10 mouse cellular contexts compared by ENCODE assay signal in genomic region chr10:37861001-37861400, GRCm38 (mm10).
DNase-seq lines count a peak whose midpoint lies in the region; ATAC-seq lines count a peak whose summit lies in the region.
"Had no signal": no experiment of that assay in that cellular context is flagged by ENCODE, and none has a peak within 500 bp of the region (broad histone marks: within the 10 kb centered on the region; RNA-seq: fewer than 3 reads in every experiment).

No protein-coding gene starts in this region.

- H3K27me3 ChIP-seq in forebrain, embryonic 10.5 days (ENCODE audit: poor library complexity, severe bottlenecking), result no peaks in the 10 kb centered on the region
- no peaks in the 10 kb centered on the region for H3K27me3 ChIP-seq in forebrain, embryonic 13.5 days
- H3K27me3 ChIP-seq in heart, embryonic 16.5 days (ENCODE audit: control insufficient read depth, insufficient read depth, low read length), result no peaks in the 10 kb centered on the region
- no peaks in the 10 kb centered on the region for H3K27me3 ChIP-seq in limb, embryonic 11.5 days (ENCODE audit: control insufficient read depth, insufficient read depth, low read length)
- H3K27me3 ChIP-seq: megakaryocyte, embryonic 14.5 days had no signal

- no peaks in the 10 kb centered on the region for H3K9me3 ChIP-seq in forebrain, embryonic 10.5 days
- no peaks in the 10 kb centered on the region for H3K9me3 ChIP-seq in forebrain, embryonic 13.5 days (replicated peaks)
- H3K9me3 ChIP-seq in heart, embryonic 16.5 days (replicated peaks; ENCODE audit: control insufficient read depth, low read length), result no peaks in the 10 kb centered on the region
- no peaks in the 10 kb centered on the region for H3K9me3 ChIP-seq in limb, embryonic 11.5 days (ENCODE audit: control insufficient read depth, low read length)
- H3K9me3 ChIP-seq: megakaryocyte, embryonic 14.5 days had no signal

- no peak overlapping the region for H3K4me2 ChIP-seq in forebrain, embryonic 13.5 days
- H3K4me2 ChIP-seq in heart, embryonic 16.5 days (ENCODE audit: low read depth, low read length), result no peak overlapping the region
- H3K4me2 ChIP-seq in limb, embryonic 11.5 days (ENCODE audit: low read depth, severe bottlenecking), result no peak overlapping the region

- no peak overlapping the region for H3K9ac ChIP-seq in forebrain, embryonic 13.5 days
- H3K9ac ChIP-seq in heart, embryonic 16.5 days (ENCODE audit: low read length), result no peak overlapping the region
- H3K9ac ChIP-seq in limb, embryonic 11.5 days (ENCODE audit: low read length), result no peak overlapping the region

- ATAC-seq in forebrain, embryonic 13.5 days, result no peak
- ATAC-seq in heart, embryonic 16.5 days (replicated peaks; ENCODE audit: extremely low read depth, insufficient read depth, low FRiP score), result peak; percentile 72
- peak; percentile 68; the same call in 1 of the 2 replicates for ATAC-seq in limb, embryonic 11.5 days (ENCODE audit: insufficient number of reproducible peaks, low FRiP score, low TSS enrichment, low read depth)
- no peak for ATAC-seq in CD4-positive, CD25-positive, alpha-beta regulatory T cell, adult 4 months
- no peak for ATAC-seq in erythroblast, adult 5-6 weeks (replicated peaks; ENCODE audit: low FRiP score, poor library complexity, severe bottlenecking)

- WGBS in forebrain, embryonic 10.5 days, result 64% methylated on average over 4 of the region's 4 CpGs
- WGBS in forebrain, embryonic 13.5 days, result 48% methylated on average over 4 of the region's 4 CpGs
- WGBS in heart, embryonic 16.5 days, result 51% methylated on average over 4 of the region's 4 CpGs
- 43% methylated on average over 4 of the region's 4 CpGs for WGBS in limb, embryonic 11.5 days

- no peaks in the 10 kb centered on the region for H3K36me3 ChIP-seq in forebrain, embryonic 10.5 days (replicated peaks)
- no peaks in the 10 kb centered on the region for H3K36me3 ChIP-seq in forebrain, embryonic 13.5 days (ENCODE audit: poor library complexity, severe bottlenecking)
- no peaks in the 10 kb centered on the region for H3K36me3 ChIP-seq in heart, embryonic 16.5 days (ENCODE audit: control insufficient read depth, insufficient read depth)
- no peaks in the 10 kb centered on the region for H3K36me3 ChIP-seq in limb, embryonic 11.5 days (ENCODE audit: control insufficient read depth, insufficient read depth, low read length)

- H3K4me1 ChIP-seq in forebrain, embryonic 10.5 days, result 0 out of 2 replicates have a peak, but pooled peaks cover 2% of the 10 kb centered on the region
- H3K4me1 ChIP-seq in forebrain, embryonic 13.5 days, result no peaks in the 10 kb centered on the region
- no peaks in the 10 kb centered on the region for H3K4me1 ChIP-seq in heart, embryonic 16.5 days (ENCODE audit: control insufficient read depth, insufficient read depth, low read length)
- H3K4me1 ChIP-seq in limb, embryonic 11.5 days (ENCODE audit: control insufficient read depth, insufficient read depth, low read length), result 0 out of 2 replicates have a peak, but pooled peaks cover 5% of the 10 kb centered on the region
- H3K4me1 ChIP-seq: megakaryocyte, embryonic 14.5 days had no signal

- peak overlapping the region; percentile 60; the same call in 1 of the 2 replicates for H3K27ac ChIP-seq in forebrain, embryonic 10.5 days
- H3K27ac ChIP-seq in forebrain, embryonic 13.5 days, result no peak overlapping the region
- H3K27ac ChIP-seq in heart, embryonic 16.5 days (ENCODE audit: low read length), result peak overlapping the region; percentile 73
- H3K27ac ChIP-seq in limb, embryonic 11.5 days (replicated peaks; ENCODE audit: low read depth, low read length), result no peak overlapping the region

- H3K4me3 ChIP-seq in forebrain, embryonic 10.5 days, result no peak overlapping the region
- H3K4me3 ChIP-seq in forebrain, embryonic 13.5 days, result no peak overlapping the region
- H3K4me3 ChIP-seq in heart, embryonic 16.5 days (ENCODE audit: low read length), result no peak overlapping the region
- no peak overlapping the region for H3K4me3 ChIP-seq in limb, embryonic 11.5 days (ENCODE audit: low read depth, low read length)
- H3K4me3 ChIP-seq: megakaryocyte, embryonic 14.5 days had no signal

- DNase-seq in forebrain, embryonic 10.5 days (ENCODE audit: extremely low spot score, low spot score), result no peak
- peak; percentile 37 for DNase-seq in embryo, embryonic 11 days
- peak; percentile 57 for DNase-seq in limb, embryonic 11.5 days (ENCODE audit: low spot score)
- DNase-seq in spleen, adult 18-20 months, result no peak
- DNase-seq: B cell, adult 2 months had no signal

Comparison
In these comparisons a context has a peak if more than half of its experiments do, and no peak if none do; other contexts are left out.
1. H3K27ac ChIP-seq: peak in forebrain, embryonic 10.5 days (single experiment) and heart, embryonic 16.5 days (single experiment); none in forebrain, embryonic 13.5 days (single experiment) and limb, embryonic 11.5 days (single experiment).
2. DNase-seq: peak in embryo, embryonic 11 days (single experiment) and limb, embryonic 11.5 days (single experiment); none in forebrain, embryonic 10.5 days (single experiment) and spleen, adult 18-20 months (0 of 2).
3. ATAC-seq: peak in heart, embryonic 16.5 days (single experiment) and limb, embryonic 11.5 days (single experiment); none in forebrain, embryonic 13.5 days (single experiment), CD4-positive, CD25-positive, alpha-beta regulatory T cell, adult 4 months (single experiment) and erythroblast, adult 5-6 weeks (single experiment).